Mouse (Mus musculus) limb, embryonic 13.5 days (tissue): ENCODE measurements around the gene Camkk2. TPM values are rescaled to one million over a fixed set of nuclear protein-coding genes. Genes with fewer than 3 reads are reported as not detected.

Source experiments
- ATAC-seq: fragments of 200-750 bp; cut with Nextera tagmentation; 2 replicates; pipeline ENCODE4 v1.8.0; 2017; ENCODE audit warnings: low read depth, moderate number of reproducible peaks, moderate TSS enrichment; ENCODE audit not compliant: low FRiP score
- H3K27ac ChIP-seq: fragments of 300-500 bp; sonication (generic); 2 replicates; pipeline ENCODE4 v1.5.1; 2015; ENCODE audit warnings: inconsistent platforms, mild to moderate bottlenecking, moderate library complexity
- H3K27me3 ChIP-seq: fragments of 300-500 bp; sonication (generic); 2 replicates; pipeline ENCODE4 v1.6.1; 2015; ENCODE audit warnings: mild to moderate bottlenecking, inconsistent platforms
- H3K36me3 ChIP-seq: fragments of 300-500 bp; sonication (generic); 2 replicates; pipeline ENCODE4 v1.6.1; 2015; ENCODE audit warnings: inconsistent platforms, mild to moderate bottlenecking, moderate library complexity
- H3K4me1 ChIP-seq: fragments of 300-500 bp; sonication (generic); 2 replicates; pipeline ENCODE4 v1.6.1; 2015; ENCODE audit warnings: inconsistent platforms
- H3K4me2 ChIP-seq: fragments of 300-500 bp; sonication (generic); replicated peaks from 2 replicates; pipeline ENCODE4 v1.6.1; 2015; ENCODE audit warnings: inconsistent platforms, mild to moderate bottlenecking, moderate library complexity
- H3K4me3 ChIP-seq: fragments of 300-500 bp; sonication (generic); 2 replicates; pipeline ENCODE4 v1.5.1; 2015; ENCODE audit warnings: moderate library complexity, mild to moderate bottlenecking, inconsistent platforms
- H3K9ac ChIP-seq: fragments of 300-500 bp; sonication (generic); 2 replicates; pipeline ENCODE4 v1.6.1; 2015; ENCODE audit warnings: mild to moderate bottlenecking, inconsistent platforms
- H3K9me3 ChIP-seq: fragments of 300-500 bp; sonication (generic); 2 replicates; pipeline ENCODE4 v1.6.1; 2016; ENCODE audit warnings: inconsistent platforms
- WGBS: fragments of 180-500 bp; shearing (Covaris S2); methylation state at CpG from one replicate; pipeline ENCODE4 v1.1.7; 2015; 5-methylcytosine and 5-hydroxymethylcytosine counted together
- polyA plus RNA-seq: library from polyadenylated mRNA; unstranded; fragments of >200 nt; fragmentation: Nextera tagmentation; extraction: Ambion mirVana; gene quantifications from 2 replicates; pipeline ENCODE4 v1.2.1, GENCODE M21; 2015

Gene Camkk2
- polyA plus RNA-seq, 1 experiment from 2014 or later: 38.0 TPM

- ATAC-seq: no peak
- Histone ChIP-seq H3K27me3 (no peaks in the 10 kb centered on the region), H3K4me3 (no peak overlapping the region), H3K27ac (no peak overlapping the region), H3K9ac (no peak overlapping the region), H3K4me2 (no peak overlapping the region), H3K4me1 (0 out of 2 replicates have a peak, but pooled peaks cover 5% of the 10 kb centered on the region), H3K9me3 (no peaks in the 10 kb centered on the region), H3K36me3 (peaks cover 28% of the 10 kb centered on the region)
- 86% methylated on average over 29 of the region's 29 CpGs for WGBS
Observed at GRCm38 (mm10) chr5:122763271-122764031, 15.8 kb downstream of the Camkk2 start.

- no peaks in the 10 kb centered on the region for H3K4me1 ChIP-seq
- 92% methylated on average over 7 of the region's 7 CpGs for WGBS
- ATAC-seq: no peak
Observed at GRCm38 (mm10) chr5:122756680-122757079, 22.5 kb downstream of the Camkk2 start.

GRCm38 (mm10) chr5:122756144-122756543 lies 23.1 kb downstream of the Camkk2 start:
- Histone ChIP-seq H3K27me3 (no peaks in the 10 kb centered on the region), H3K36me3 (peaks cover 59% of the 10 kb centered on the region), H3K4me3 (no peak overlapping the region), H3K9ac (no peak overlapping the region), H3K9me3 (no peaks in the 10 kb centered on the region), H3K4me1 (no peaks in the 10 kb centered on the region), H3K27ac (no peak overlapping the region), H3K4me2 (no peak overlapping the region)
- 76% methylated on average over 6 of the region's 6 CpGs for WGBS
- ATAC-seq: no peak

More at GRCm38 (mm10) chr5:122756680-122757079, 22.5 kb downstream of the Camkk2 start:
- no peak overlapping the region for H3K4me2 ChIP-seq
- no peak overlapping the region for H3K9ac ChIP-seq
- no peaks in the 10 kb centered on the region for H3K9me3 ChIP-seq
- H3K36me3 ChIP-seq: peaks cover 59% of the 10 kb centered on the region
- no peak overlapping the region for H3K4me3 ChIP-seq
- H3K27ac ChIP-seq: no peak overlapping the region
- no peaks in the 10 kb centered on the region for H3K27me3 ChIP-seq

- H3K9me3 ChIP-seq: no peaks in the 10 kb centered on the region
- 96% methylated on average over 4 of the region's 4 CpGs for whole genome bisulfite sequencing
- no peak overlapping the region for H3K4me3 ChIP-seq
- H3K4me2 ChIP-seq: no peak overlapping the region
- H3K27ac ChIP-seq: no peak overlapping the region
- no peaks in the 10 kb centered on the region for H3K4me1 ChIP-seq
- H3K36me3 ChIP-seq: peaks cover 59% of the 10 kb centered on the region
- no peaks in the 10 kb centered on the region for H3K27me3 ChIP-seq
- no peak overlapping the region for H3K9ac ChIP-seq
- no peak for ATAC-seq
Observed at GRCm38 (mm10) chr5:122755620-122756019, 23.6 kb downstream of the Camkk2 start.

- Histone ChIP-seq H3K4me2 (no peak overlapping the region), H3K27me3 (no peaks in the 10 kb centered on the region), H3K9ac (no peak overlapping the region), H3K4me1 (no peaks in the 10 kb centered on the region), H3K9me3 (no peaks in the 10 kb centered on the region), H3K4me3 (no peak overlapping the region), H3K27ac (no peak overlapping the region), H3K36me3 (peaks cover 56% of the 10 kb centered on the region)
- 84% methylated on average over 16 of the region's 16 CpGs for WGBS
- peak; percentile 19; the same call in 1 of the 2 replicates for ATAC-seq
Observed at GRCm38 (mm10) chr5:122754477-122754876, 24.7 kb downstream of the Camkk2 start.

GRCm38 (mm10) chr5:122747950-122748349 lies 31.3 kb downstream of the Camkk2 start:
- H3K9me3 ChIP-seq: no peaks in the 10 kb centered on the region
- H3K27ac ChIP-seq: no peak overlapping the region
- ATAC-seq: no peak
- 59% methylated on average over 7 of the region's 7 CpGs for WGBS
- no peak overlapping the region for H3K4me3 ChIP-seq
- H3K4me1 ChIP-seq: no peaks in the 10 kb centered on the region
- H3K36me3 ChIP-seq: peaks cover 57% of the 10 kb centered on the region
- H3K4me2 ChIP-seq: no peak overlapping the region
- no peak overlapping the region for H3K9ac ChIP-seq
- H3K27me3 ChIP-seq: no peaks in the 10 kb centered on the region

- H3K36me3 ChIP-seq: peaks cover 74% of the 10 kb centered on the region
Observed at GRCm38 (mm10) chr5:122743880-122744422, 35.3 kb downstream of the Camkk2 start.

GRCm38 (mm10) chr5:122736761-122737160 lies 42.4 kb downstream of the Camkk2 start:
- Histone ChIP-seq H3K9ac (no peak overlapping the region), H3K4me3 (no peak overlapping the region), H3K9me3 (no peaks in the 10 kb centered on the region), H3K36me3 (peaks cover 30% of the 10 kb centered on the region), H3K4me2 (no peak overlapping the region), H3K27me3 (no peaks in the 10 kb centered on the region), H3K4me1 (peaks cover 18% of the 10 kb centered on the region), H3K27ac (no peak overlapping the region)
- 84% methylated on average over 15 of the region's 15 CpGs for WGBS
- ATAC-seq: no peak

More at GRCm38 (mm10) chr5:122743880-122744422, 35.3 kb downstream of the Camkk2 start:
- H3K4me1 ChIP-seq: no peaks in the 10 kb centered on the region
- H3K9me3 ChIP-seq: no peaks in the 10 kb centered on the region
- no peak overlapping the region for H3K27ac ChIP-seq
- no peaks in the 10 kb centered on the region for H3K27me3 ChIP-seq
- H3K9ac ChIP-seq: no peak overlapping the region
- no peak overlapping the region for H3K4me3 ChIP-seq
- 79% methylated on average over 13 of the region's 13 CpGs for WGBS
- H3K4me2 ChIP-seq: no peak overlapping the region
- ATAC-seq: no peak

GRCm38 (mm10) chr5:122735853-122736252 lies 43.4 kb downstream of the Camkk2 start:
- peaks cover 21% of the 10 kb centered on the region for H3K36me3 ChIP-seq
- H3K27ac ChIP-seq: no peak overlapping the region
- no peak overlapping the region for H3K4me3 ChIP-seq
- 88% methylated on average over 7 of the region's 7 CpGs for WGBS
- H3K9me3 ChIP-seq: no peaks in the 10 kb centered on the region
- ATAC-seq: no peak
- H3K27me3 ChIP-seq: no peaks in the 10 kb centered on the region
- no peak overlapping the region for H3K4me2 ChIP-seq
- H3K9ac ChIP-seq: no peak overlapping the region
- peaks cover 23% of the 10 kb centered on the region for H3K4me1 ChIP-seq

- no peaks in the 10 kb centered on the region for H3K9me3 ChIP-seq
- H3K4me2 ChIP-seq: 0 out of 2 replicates have a peak overlapping the region, but pooled peaks have one; percentile 21
- H3K27ac ChIP-seq: no peak overlapping the region
- H3K36me3 ChIP-seq: peaks cover 21% of the 10 kb centered on the region
- no peaks in the 10 kb centered on the region for H3K27me3 ChIP-seq
- no peak for ATAC-seq
- H3K4me3 ChIP-seq: no peak overlapping the region
- H3K9ac ChIP-seq: no peak overlapping the region
- 67% methylated on average over 17 of the region's 17 CpGs for WGBS
- peaks cover 23% of the 10 kb centered on the region for H3K4me1 ChIP-seq
Observed at GRCm38 (mm10) chr5:122733881-122734280, 45.3 kb downstream of the Camkk2 start.

GRCm38 (mm10) chr5:122731991-122732673 lies 47.1 kb downstream of the Camkk2 start:
- Histone ChIP-seq H3K27ac (peak overlapping the region; percentile 53), H3K4me1 (peaks cover 23% of the 10 kb centered on the region), H3K27me3 (no peaks in the 10 kb centered on the region), H3K9ac (peak overlapping the region; percentile 43; the same call in 1 of the 2 replicates), H3K36me3 (peaks cover 17% of the 10 kb centered on the region), H3K9me3 (no peaks in the 10 kb centered on the region), H3K4me3 (no peak overlapping the region), H3K4me2 (peak overlapping the region; percentile 30)
- peak; percentile 34; the same call in 1 of the 2 replicates for ATAC-seq
- 23% methylated on average over 15 of the region's 15 CpGs for WGBS

- Histone ChIP-seq H3K4me3 (no peak overlapping the region), H3K4me2 (peak overlapping the region; percentile 30; the same call in 1 of the 2 replicates), H3K4me1 (peaks cover 23% of the 10 kb centered on the region), H3K27me3 (no peaks in the 10 kb centered on the region), H3K36me3 (peaks cover 9% of the 10 kb centered on the region; the same call in 1 of the 2 replicates), H3K9me3 (no peaks in the 10 kb centered on the region), H3K27ac (peak overlapping the region; percentile 53; the same call in 1 of the 2 replicates), H3K9ac (peak overlapping the region; percentile 13; the same call in 1 of the 2 replicates)
- no peak for ATAC-seq
- 69% methylated on average over 8 of the region's 8 CpGs for WGBS
Observed at GRCm38 (mm10) chr5:122731321-122731720, 47.9 kb downstream of the Camkk2 start.
